In the genomic region with DNA sequence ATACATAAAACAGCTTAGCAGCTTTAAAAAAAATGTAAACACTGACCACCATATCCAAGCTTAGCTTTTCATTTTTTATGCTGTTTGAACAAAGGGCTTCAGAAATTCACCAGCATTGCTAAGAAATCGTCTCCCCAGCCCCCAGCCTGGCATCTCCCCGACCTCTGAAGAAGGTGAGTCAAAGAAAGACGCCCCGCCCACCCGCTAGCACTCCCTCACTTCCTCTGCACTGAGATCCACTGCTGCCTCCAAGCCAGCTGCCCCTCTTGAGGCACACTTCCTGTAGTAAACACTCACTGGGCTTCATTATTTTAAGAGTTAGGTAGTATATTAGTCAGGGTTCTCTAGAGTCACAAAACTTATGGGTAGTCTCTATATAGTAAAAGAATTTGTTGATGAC, we compare ENCODE assay signal across 13 mouse cellular contexts. TPM values are rescaled to one million over a fixed set of nuclear protein-coding genes. Genes with fewer than 3 reads are reported as not detected.
DNase-seq lines count a peak whose midpoint lies in the region; ATAC-seq and TF ChIP-seq lines count a peak whose summit lies in the region.
"Had no signal": no experiment of that assay in that cellular context is flagged by ENCODE, and none has a peak within 500 bp of the region (broad histone marks: within the 10 kb centered on the region; RNA-seq: fewer than 3 reads in every experiment).

No protein-coding gene starts in this region.

- H3K4me2 ChIP-seq in liver, postnatal 0 days (ENCODE audit: low read depth, low read length), result no peak overlapping the region
- H3K4me2 ChIP-seq in liver, embryonic 11.5 days, result no peak overlapping the region
- H3K4me2 ChIP-seq: embryonic facial prominence, embryonic 15.5 days; kidney, embryonic 15.5 days; limb, embryonic 12.5 days had no signal

- H3K36me3 ChIP-seq in liver, postnatal 0 days (replicated peaks; ENCODE audit: insufficient read depth, low read length), result no peaks in the 10 kb centered on the region
- H3K36me3 ChIP-seq in liver, embryonic 11.5 days (ENCODE audit: control insufficient read depth, insufficient read depth, low read length), result no peaks in the 10 kb centered on the region
- H3K36me3 ChIP-seq: embryonic facial prominence, embryonic 15.5 days; kidney, embryonic 15.5 days; limb, embryonic 12.5 days had no signal

- no peaks in the 10 kb centered on the region for H3K9me3 ChIP-seq in liver, postnatal 0 days (ENCODE audit: low read length)
- H3K9me3 ChIP-seq in liver, embryonic 11.5 days (ENCODE audit: control insufficient read depth, low read length), result no peaks in the 10 kb centered on the region
- H3K9me3 ChIP-seq: embryonic facial prominence, embryonic 15.5 days; kidney, embryonic 15.5 days; limb, embryonic 12.5 days had no signal

- intact Hi-C loops in left cerebral cortex, postnatal 4 days (cut with DNase I), result no loop called here

- TF ChIP-seq CTCF in liver, postnatal 0 days (IDR thresholded peaks at IDR 0.05; ENCODE audit: low read depth), result no peak

- H3K4me1 ChIP-seq in liver, postnatal 0 days (ENCODE audit: insufficient read depth), result peaks cover 16% of the 10 kb centered on the region
- H3K4me1 ChIP-seq in liver, embryonic 11.5 days (replicated peaks; ENCODE audit: control insufficient read depth, insufficient read depth, low read length), result peaks cover 17% of the 10 kb centered on the region

- peak overlapping the region; percentile 37; the same call in 1 of the 2 replicates for H3K27ac ChIP-seq in liver, postnatal 0 days (ENCODE audit: low read depth)
- H3K27ac ChIP-seq in liver, embryonic 11.5 days (ENCODE audit: low read depth, low read length), result no peak overlapping the region
- H3K27ac ChIP-seq: embryonic facial prominence, embryonic 15.5 days; kidney, embryonic 15.5 days; limb, embryonic 12.5 days had no signal

- H3K27me3 ChIP-seq in liver, postnatal 0 days (ENCODE audit: insufficient read depth, low read length), result no peaks in the 10 kb centered on the region
- H3K27me3 ChIP-seq in liver, embryonic 11.5 days (replicated peaks; ENCODE audit: control insufficient read depth, insufficient read depth, low read length), result no peaks in the 10 kb centered on the region; the same call in 1 of the 2 replicates
- H3K27me3 ChIP-seq: embryonic facial prominence, embryonic 15.5 days; kidney, embryonic 15.5 days; limb, embryonic 12.5 days had no signal

- DNase-seq in liver, postnatal 0 days, result peak; percentile 57
- no peak for DNase-seq in liver, embryonic 11.5 days (ENCODE audit: low spot score)
- DNase-seq in R1 (ENCODE audit: low read depth, low spot score), result peak; percentile 78
- DNase-seq in lung, postnatal 4 days, result peak; percentile 44 to 53
- peak; percentile 88 for DNase-seq in thymus, postnatal 14 days
- no peak for DNase-seq in adrenal gland, adult 18-20 months (ENCODE audit: low spot score in 2 of 2)
- DNase-seq in left cerebral cortex, postnatal 4 days, result no peak
- no peak for DNase-seq in kidney, postnatal 36 days
- DNase-seq: cerebellum, adult 9-10 months; heart, postnatal 10 days had no signal

- 9% methylated on average over 5 of the region's 5 CpGs for WGBS in liver, postnatal 0 days (ENCODE audit: insufficient replicate concordance)
- whole genome bisulfite sequencing in liver, embryonic 11.5 days, result 18% methylated on average over 5 of the region's 5 CpGs

- no peak for ATAC-seq in liver, postnatal 0 days
- no peak for ATAC-seq in liver, embryonic 11.5 days (replicated peaks; ENCODE audit: low FRiP score)

- H3K9ac ChIP-seq in liver, postnatal 0 days (replicated peaks), result no peak overlapping the region
- H3K9ac ChIP-seq in liver, embryonic 11.5 days (ENCODE audit: low read depth, low read length), result no peak overlapping the region
- H3K9ac ChIP-seq: embryonic facial prominence, embryonic 15.5 days; kidney, embryonic 15.5 days; limb, embryonic 12.5 days had no signal

- TF ChIP-seq EP300 in liver, postnatal 0 days (IDR thresholded peaks at IDR 0.05; ENCODE audit: low read depth), result no peak

- H3K4me3 ChIP-seq in liver, postnatal 0 days (ENCODE audit: low read depth, low read length), result no peak overlapping the region
- H3K4me3 ChIP-seq in liver, embryonic 11.5 days (ENCODE audit: low read depth, low read length), result no peak overlapping the region
- H3K4me3 ChIP-seq: embryonic facial prominence, embryonic 15.5 days; kidney, embryonic 15.5 days; limb, embryonic 12.5 days had no signal

RNA-seq across cellular contexts. Expression of gene Mapk6, which starts 4.4 kb away (rescaled TPM):
- 17.2 and 18.4 TPM in 2 replicates for polyA plus RNA-seq in liver, postnatal 0 days (2015; fragmentation: Nextera tagmentation; extraction: Ambion mirVana)
- 61.0 and 64.4 TPM in 2 replicates for polyA plus RNA-seq in liver, embryonic 11.5 days (2014; fragmentation: Nextera tagmentation; extraction: Ambion mirVana)
- total RNA-seq in adrenal gland, adult 18-20 months (2021), result 10 to 100 TPM; 33.4 to 41.4 TPM
- total RNA-seq in left cerebral cortex, postnatal 4 days (2021), result 100 to 1,000 TPM; 108 to 111 TPM

RNA-seq across cellular contexts. Expression of gene Leo1, which starts 27.1 kb away (rescaled TPM):
- 10.5 and 11.3 TPM in 2 replicates for polyA plus RNA-seq in liver, postnatal 0 days (2015; fragmentation: Nextera tagmentation; extraction: Ambion mirVana)
- 39.0 and 39.4 TPM in 2 replicates for polyA plus RNA-seq in liver, embryonic 11.5 days (2014; fragmentation: Nextera tagmentation; extraction: Ambion mirVana)
- total RNA-seq in adrenal gland, adult 18-20 months (2021), result 10 to 100 TPM; 25.5 to 34.6 TPM
- 10 to 100 TPM; 36.9 to 38.3 TPM for total RNA-seq in left cerebral cortex, postnatal 4 days (2021)

Comparison
In these comparisons a context has a peak if more than half of its experiments do, and no peak if none do; other contexts are left out.
1. DNase-seq: peak in liver, postnatal 0 days (single experiment), R1 (single experiment), lung, postnatal 4 days (2 of 2) and thymus, postnatal 14 days (single experiment); none in liver, embryonic 11.5 days (single experiment), adrenal gland, adult 18-20 months (0 of 2), left cerebral cortex, postnatal 4 days (single experiment) and kidney, postnatal 36 days (0 of 2).